Mouse (Mus musculus) neural tube, embryonic 11.5 days (tissue): ENCODE data around the gene Slc19a2. TPM values are rescaled to one million over a fixed set of nuclear protein-coding genes. Genes with fewer than 3 reads are reported as not detected.
"Not testable (repeated sequence)": the region's sequence is repeated elsewhere in the genome, so short reads cannot be mapped to it uniquely, and the experiment has no call there.

Experiments
- ATAC-seq: fragments of 200-750 bp; cut with Nextera tagmentation; 2 replicates; pipeline ENCODE4 v1.8.0; 2017; ENCODE audit warnings: moderate number of reproducible peaks, mild to moderate bottlenecking, moderate TSS enrichment, moderate library complexity; ENCODE audit not compliant: insufficient read depth, low FRiP score, low TSS enrichment
- DNase-seq: peaks from one replicate; pipeline ENCODE4 v3.0.0-alpha.2; 2015; ENCODE audit warnings: low spot score
- H3K27ac ChIP-seq: fragments of 300-500 bp; sonication (generic); 2 replicates; pipeline ENCODE4 v1.5.1; 2014; ENCODE audit warnings: low read depth, mild to moderate bottlenecking, low read length
- H3K27me3 ChIP-seq: fragments of 300-500 bp; sonication (generic); 2 replicates; pipeline ENCODE4 v1.6.1; 2014; ENCODE audit warnings: mild to moderate bottlenecking, low read length, mixed read lengths; ENCODE audit not compliant: control insufficient read depth, insufficient read depth
- H3K36me3 ChIP-seq: fragments of 300-500 bp; sonication (generic); 2 replicates; pipeline ENCODE4 v1.6.1; 2014; ENCODE audit warnings: mild to moderate bottlenecking, low read length, moderate library complexity, mixed read lengths; ENCODE audit not compliant: control insufficient read depth, insufficient read depth
- H3K4me1 ChIP-seq: fragments of 300-500 bp; sonication (generic); 2 replicates; pipeline ENCODE4 v1.6.1; 2014; ENCODE audit warnings: low read length, mixed read lengths; ENCODE audit not compliant: control insufficient read depth, insufficient read depth
- H3K4me2 ChIP-seq: fragments of 300-500 bp; sonication (generic); 2 replicates; pipeline ENCODE4 v1.6.1; 2014; ENCODE audit warnings: low read depth, mild to moderate bottlenecking, moderate library complexity
- H3K4me3 ChIP-seq: fragments of 300-500 bp; sonication (generic); 2 replicates; pipeline ENCODE4 v1.5.1; 2014; ENCODE audit warnings: low read depth, low read length
- H3K9ac ChIP-seq: fragments of 300-500 bp; sonication (generic); 2 replicates; pipeline ENCODE4 v1.6.1; 2014; ENCODE audit warnings: mild to moderate bottlenecking, low read length
- H3K9me3 ChIP-seq: fragments of 300-500 bp; sonication (generic); 2 replicates; pipeline ENCODE4 v1.6.1; 2016; ENCODE audit warnings: low read length; ENCODE audit not compliant: control insufficient read depth
- WGBS: fragments of 180-500 bp; shearing (Covaris S2); extraction: QIAGEN DNeasy Blood & Tissue Kit; methylation state at CpG from one replicate; pipeline ENCODE4 v1.1.7; 2014; 5-methylcytosine and 5-hydroxymethylcytosine counted together
- polyA plus RNA-seq: library from polyadenylated mRNA; unstranded; fragments of >200 nt; fragmentation: Nextera tagmentation; extraction: Ambion mirVana; gene quantifications from 2 replicates; pipeline ENCODE4 v1.2.1, GENCODE M21; 2014

Slc19a2 gene
- polyA plus RNA-seq, 1 experiment from 2014 or later = 10.5 TPM

GRCm38 (mm10) chr1:164217791-164218685 lies 30.8 kb upstream of the Slc19a2 start:
- Histone ChIP-seq H3K27me3 (no peaks in the 10 kb centered on the region), H3K4me1 (no peaks in the 10 kb centered on the region), H3K36me3 (no peaks in the 10 kb centered on the region), H3K4me3 (no peak overlapping the region), H3K9ac (no peak overlapping the region), H3K9me3 (no peaks in the 10 kb centered on the region), H3K27ac (no peak overlapping the region), H3K4me2 (no peak overlapping the region)
- ATAC-seq (no peak), DNase-seq (no peak)
- 52% methylated on average over 15 of the region's 15 CpGs for WGBS

GRCm38 (mm10) chr1:164220261-164220660 lies 28.6 kb upstream of the Slc19a2 start:
- no peak overlapping the region for H3K27ac ChIP-seq
- no peaks in the 10 kb centered on the region for H3K4me1 ChIP-seq
- DNase-seq (no peak), ATAC-seq (no peak)
- H3K4me3 ChIP-seq = no peak overlapping the region
- no peak overlapping the region for H3K4me2 ChIP-seq
- H3K9me3 ChIP-seq = no peaks in the 10 kb centered on the region
- no peaks in the 10 kb centered on the region for H3K27me3 ChIP-seq
- 89% methylated on average over 4 of the region's 4 CpGs for WGBS
- no peaks in the 10 kb centered on the region for H3K36me3 ChIP-seq
- no peak overlapping the region for H3K9ac ChIP-seq

- Histone ChIP-seq H3K4me2 (no peak overlapping the region), H3K4me3 (no peak overlapping the region), H3K27ac (no peak overlapping the region), H3K9me3 (no peaks in the 10 kb centered on the region), H3K4me1 (no peaks in the 10 kb centered on the region), H3K36me3 (no peaks in the 10 kb centered on the region), H3K9ac (no peak overlapping the region), H3K27me3 (no peaks in the 10 kb centered on the region)
- DNase-seq = no peak
- ATAC-seq = no peak
Observed at GRCm38 (mm10) chr1:164223089-164223488, 25.8 kb upstream of the Slc19a2 start.

- WGBS = 81% methylated on average over 2 of the region's 4 CpGs
- not testable (repeated sequence) for ATAC-seq
Observed at GRCm38 (mm10) chr1:164231937-164232570, 16.8 kb upstream of the Slc19a2 start.

GRCm38 (mm10) chr1:164233447-164233846 lies 15.4 kb upstream of the Slc19a2 start:
- Histone ChIP-seq H3K36me3 (no peaks in the 10 kb centered on the region), H3K4me1 (no peaks in the 10 kb centered on the region), H3K27me3 (no peaks in the 10 kb centered on the region), H3K4me2 (no peak overlapping the region), H3K9me3 (no peaks in the 10 kb centered on the region), H3K9ac (no peak overlapping the region), H3K4me3 (no peak overlapping the region), H3K27ac (no peak overlapping the region)
- ATAC-seq (no peak), DNase-seq (no peak)
- WGBS = 70% methylated on average over 1 of the region's 1 CpGs

More at GRCm38 (mm10) chr1:164231937-164232570, 16.8 kb upstream of the Slc19a2 start:
- not testable (repeated sequence) for H3K4me1 ChIP-seq, H3K9me3 ChIP-seq, DNase-seq, H3K36me3 ChIP-seq, H3K27ac ChIP-seq, H3K4me3 ChIP-seq, H3K9ac ChIP-seq, H3K4me2 ChIP-seq, H3K27me3 ChIP-seq

- H3K9ac ChIP-seq = no peak overlapping the region
- WGBS = 74% methylated on average over 7 of the region's 7 CpGs
- no peak for ATAC-seq
Observed at GRCm38 (mm10) chr1:164235078-164235477, 13.8 kb upstream of the Slc19a2 start.

GRCm38 (mm10) chr1:164236078-164236477 lies 12.8 kb upstream of the Slc19a2 start:
- ATAC-seq = no peak
- Histone ChIP-seq H3K36me3 (no peaks in the 10 kb centered on the region), H3K9me3 (no peaks in the 10 kb centered on the region), H3K4me2 (no peak overlapping the region), H3K9ac (no peak overlapping the region), H3K27me3 (no peaks in the 10 kb centered on the region), H3K4me3 (no peak overlapping the region), H3K27ac (no peak overlapping the region), H3K4me1 (no peaks in the 10 kb centered on the region)
- no peak for DNase-seq
- 77% methylated on average over 7 of the region's 7 CpGs for WGBS

More at GRCm38 (mm10) chr1:164235078-164235477, 13.8 kb upstream of the Slc19a2 start:
- Histone ChIP-seq H3K36me3 (no peaks in the 10 kb centered on the region), H3K4me3 (no peak overlapping the region), H3K27ac (no peak overlapping the region), H3K4me2 (no peak overlapping the region), H3K4me1 (no peaks in the 10 kb centered on the region), H3K9me3 (no peaks in the 10 kb centered on the region), H3K27me3 (no peaks in the 10 kb centered on the region)
- DNase-seq = no peak

- H3K9me3 ChIP-seq = no peaks in the 10 kb centered on the region
- no peak overlapping the region for H3K27ac ChIP-seq
- DNase-seq (no peak), ATAC-seq (no peak)
- no peak overlapping the region for H3K4me2 ChIP-seq
- H3K4me1 ChIP-seq = no peaks in the 10 kb centered on the region
- 80% methylated on average over 2 of the region's 2 CpGs for WGBS
- H3K9ac ChIP-seq = no peak overlapping the region
- no peaks in the 10 kb centered on the region for H3K27me3 ChIP-seq
- no peak overlapping the region for H3K4me3 ChIP-seq
- no peaks in the 10 kb centered on the region for H3K36me3 ChIP-seq
Observed at GRCm38 (mm10) chr1:164241494-164241893, 7.4 kb upstream of the Slc19a2 start.

GRCm38 (mm10) chr1:164242809-164243208 lies 6.0 kb upstream of the Slc19a2 start:
- ATAC-seq (no peak), DNase-seq (no peak)
- Histone ChIP-seq H3K9ac (no peak overlapping the region), H3K4me2 (no peak overlapping the region), H3K4me3 (no peak overlapping the region), H3K4me1 (peaks cover 4% of the 10 kb centered on the region), H3K27ac (no peak overlapping the region), H3K9me3 (no peaks in the 10 kb centered on the region), H3K36me3 (no peaks in the 10 kb centered on the region), H3K27me3 (no peaks in the 10 kb centered on the region)
- WGBS = 63% methylated on average over 8 of the region's 8 CpGs
